Mouse (Mus musculus): Measurements from ENCODE around the gene Cyp2b19. TPM values are rescaled to one million over a fixed set of nuclear protein-coding genes. Genes with fewer than 3 reads are reported as not detected.
"Not testable (repeated sequence)": the region's sequence is repeated elsewhere in the genome, so short reads cannot be mapped to it uniquely, and the experiment has no call there.

Gene Cyp2b19
- polyA plus RNA-seq, 1 experiment from 2014 or later, result not detected

DNA sequence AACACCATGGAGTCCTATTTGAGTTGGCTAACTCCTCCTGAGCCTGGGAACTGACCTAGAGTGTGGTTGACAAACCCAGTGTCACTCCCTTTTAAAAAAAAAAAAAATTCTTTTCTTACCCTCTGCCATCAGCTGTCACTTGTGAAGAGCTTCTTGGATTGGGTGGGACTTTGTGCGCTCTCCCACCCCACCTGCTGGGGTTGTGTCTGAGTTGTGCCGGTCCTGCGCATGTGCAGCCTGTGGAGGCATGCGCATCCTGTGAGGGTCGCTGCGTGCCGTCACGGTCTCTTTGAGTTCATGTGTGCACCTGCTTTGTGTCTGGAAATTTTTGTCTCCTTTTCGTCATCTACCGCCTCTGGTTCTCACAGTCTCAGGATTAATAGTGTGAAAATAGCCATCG is 23.6 kb downstream of the Cyp2b19 start:
- H3K4me2 ChIP-seq (replicated peaks; ENCODE audit: low read depth), result no peak overlapping the region
- ATAC-seq, result no peak
- 20% methylated on average over 11 of the region's 11 CpGs for WGBS

DNA sequence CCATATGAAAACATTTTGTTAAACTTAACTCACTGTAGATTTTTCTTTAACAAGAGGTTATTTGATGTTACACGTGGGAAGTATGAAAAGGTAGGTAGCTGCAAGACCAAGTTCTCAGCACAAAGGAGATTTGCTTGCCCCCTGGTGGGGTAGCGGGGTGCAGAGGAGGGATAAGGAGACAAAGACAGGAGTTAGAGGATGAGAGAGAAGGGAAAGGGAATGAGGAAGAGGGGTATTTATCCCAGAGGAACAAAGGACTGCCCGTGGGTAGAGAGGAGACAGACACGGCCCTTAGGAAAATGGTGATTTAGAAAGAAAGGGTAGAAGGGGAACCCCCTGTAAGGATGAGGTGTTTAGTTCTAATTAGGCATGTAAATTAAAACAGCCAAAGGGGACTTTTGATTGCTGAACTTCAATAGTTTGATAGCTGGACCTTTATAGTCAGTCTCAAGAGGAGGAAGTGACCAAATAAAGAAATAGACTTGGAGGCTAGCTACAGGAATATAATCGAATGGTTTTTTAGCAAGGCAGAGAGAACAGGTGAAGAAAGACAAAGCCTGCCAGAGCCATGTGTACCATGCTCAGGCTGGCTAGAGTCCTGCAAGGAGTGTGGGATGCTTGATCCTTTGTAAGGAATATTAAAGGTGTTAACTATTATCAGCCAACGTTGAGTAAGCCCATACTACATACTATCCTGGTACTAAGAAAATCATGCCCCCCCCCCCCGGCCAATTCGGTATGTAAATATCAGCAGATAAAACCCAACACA is 24.2 kb downstream of the Cyp2b19 start:
- no peak for ATAC-seq
- H3K4me1 ChIP-seq (replicated peaks; ENCODE audit: control insufficient read depth, insufficient read depth, low read length), result no peaks in the 10 kb centered on the region
- 22% methylated on average over 8 of the region's 8 CpGs for WGBS
- no peaks in the 10 kb centered on the region for H3K36me3 ChIP-seq (ENCODE audit: control insufficient read depth, insufficient read depth)
- no peaks in the 10 kb centered on the region for H3K9me3 ChIP-seq (ENCODE audit: control insufficient read depth)
- no peaks in the 10 kb centered on the region for H3K27me3 ChIP-seq (replicated peaks; ENCODE audit: control insufficient read depth, insufficient read depth, low read length)
- no peak overlapping the region for H3K4me2 ChIP-seq (replicated peaks; ENCODE audit: low read depth)
- H3K27ac ChIP-seq (ENCODE audit: low read depth, low read length), result no peak overlapping the region
- no peak overlapping the region for H3K4me3 ChIP-seq (ENCODE audit: low read depth, low read length)
- no peak overlapping the region for H3K9ac ChIP-seq (ENCODE audit: low read depth, low read length)
- no peak for TF ChIP-seq CTCF (IDR thresholded peaks at IDR 0.05; ENCODE audit: low read depth)

More for the DNA sequence above, 23.6 kb downstream of the Cyp2b19 start:
- no peaks in the 10 kb centered on the region for H3K36me3 ChIP-seq (ENCODE audit: control insufficient read depth, insufficient read depth)
- H3K27ac ChIP-seq (ENCODE audit: low read depth, low read length), result no peak overlapping the region
- no peaks in the 10 kb centered on the region for H3K27me3 ChIP-seq (replicated peaks; ENCODE audit: control insufficient read depth, insufficient read depth, low read length)
- no peaks in the 10 kb centered on the region for H3K4me1 ChIP-seq (replicated peaks; ENCODE audit: control insufficient read depth, insufficient read depth, low read length)
- no peak for TF ChIP-seq CTCF (IDR thresholded peaks at IDR 0.05; ENCODE audit: low read depth)
- no peaks in the 10 kb centered on the region for H3K9me3 ChIP-seq (ENCODE audit: control insufficient read depth)
- no peak overlapping the region for H3K4me3 ChIP-seq (ENCODE audit: low read depth, low read length)
- no peak overlapping the region for H3K9ac ChIP-seq (ENCODE audit: low read depth, low read length)

DNA sequence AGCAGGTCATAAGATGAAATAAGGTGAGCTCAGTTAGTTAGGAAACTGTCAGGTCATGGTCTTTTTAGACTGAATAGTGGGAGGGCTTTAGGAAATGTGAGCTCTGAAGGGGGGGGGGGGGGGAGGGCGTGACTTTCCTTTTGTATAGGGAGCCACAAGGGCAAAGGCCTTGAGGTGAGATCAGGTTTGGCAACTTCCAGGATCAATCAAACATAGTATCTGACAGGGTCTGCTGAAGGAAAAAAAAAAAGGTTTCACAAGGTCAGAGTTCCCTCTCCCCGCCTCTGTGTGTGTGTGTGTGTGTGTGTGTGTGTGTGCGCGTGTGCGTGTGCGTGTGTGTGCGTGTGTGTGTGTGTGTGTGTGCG is 24.8 kb downstream of the Cyp2b19 start:
- Histone ChIP-seq H3K27me3 (replicated peaks; ENCODE audit: control insufficient read depth, insufficient read depth, low read length) (no peaks in the 10 kb centered on the region), H3K4me3 (ENCODE audit: low read depth, low read length) (no peak overlapping the region), H3K4me2 (replicated peaks; ENCODE audit: low read depth) (no peak overlapping the region), H3K36me3 (ENCODE audit: control insufficient read depth, insufficient read depth) (no peaks in the 10 kb centered on the region), H3K4me1 (replicated peaks; ENCODE audit: control insufficient read depth, insufficient read depth, low read length) (no peaks in the 10 kb centered on the region), H3K9ac (ENCODE audit: low read depth, low read length) (no peak overlapping the region), H3K27ac (ENCODE audit: low read depth, low read length) (no peak overlapping the region), H3K9me3 (ENCODE audit: control insufficient read depth) (no peaks in the 10 kb centered on the region)
- TF ChIP-seq CTCF (IDR thresholded peaks at IDR 0.05; ENCODE audit: low read depth), result no peak
- no peak for ATAC-seq
- WGBS, result 11% methylated on average over 8 of the region's 8 CpGs

DNA sequence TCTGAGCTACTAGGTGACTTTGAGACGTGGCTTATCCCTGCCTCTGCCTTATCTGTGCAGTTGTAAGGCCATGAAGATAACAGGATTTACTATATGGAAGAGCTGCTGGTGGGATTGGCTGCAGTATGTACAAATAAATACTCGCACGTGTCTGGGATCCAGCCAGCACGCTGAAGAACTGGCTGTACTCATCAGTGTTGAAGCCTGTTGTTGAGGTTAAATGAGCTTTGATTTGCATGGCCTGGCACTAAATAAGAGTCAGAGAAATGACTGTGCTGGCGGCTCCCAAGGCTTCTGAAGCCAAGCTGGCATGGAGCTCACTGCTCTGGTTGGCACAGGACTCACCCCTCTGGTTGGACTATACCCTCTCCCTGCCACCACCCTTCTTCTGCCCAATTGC is 26.2 kb downstream of the Cyp2b19 start:
- no peaks in the 10 kb centered on the region for H3K27me3 ChIP-seq (replicated peaks; ENCODE audit: control insufficient read depth, insufficient read depth, low read length)
- no peak for ATAC-seq
- no peaks in the 10 kb centered on the region for H3K4me1 ChIP-seq (replicated peaks; ENCODE audit: control insufficient read depth, insufficient read depth, low read length)
- no peak for TF ChIP-seq CTCF (IDR thresholded peaks at IDR 0.05; ENCODE audit: low read depth)
- H3K36me3 ChIP-seq (ENCODE audit: control insufficient read depth, insufficient read depth), result no peaks in the 10 kb centered on the region
- 26% methylated on average over 5 of the region's 5 CpGs for WGBS
- no peak overlapping the region for H3K4me3 ChIP-seq (ENCODE audit: low read depth, low read length)
- H3K27ac ChIP-seq (ENCODE audit: low read depth, low read length), result no peak overlapping the region
- no peak overlapping the region for H3K4me2 ChIP-seq (replicated peaks; ENCODE audit: low read depth)
- no peak overlapping the region for H3K9ac ChIP-seq (ENCODE audit: low read depth, low read length)
- H3K9me3 ChIP-seq (ENCODE audit: control insufficient read depth), result no peaks in the 10 kb centered on the region

DNA sequence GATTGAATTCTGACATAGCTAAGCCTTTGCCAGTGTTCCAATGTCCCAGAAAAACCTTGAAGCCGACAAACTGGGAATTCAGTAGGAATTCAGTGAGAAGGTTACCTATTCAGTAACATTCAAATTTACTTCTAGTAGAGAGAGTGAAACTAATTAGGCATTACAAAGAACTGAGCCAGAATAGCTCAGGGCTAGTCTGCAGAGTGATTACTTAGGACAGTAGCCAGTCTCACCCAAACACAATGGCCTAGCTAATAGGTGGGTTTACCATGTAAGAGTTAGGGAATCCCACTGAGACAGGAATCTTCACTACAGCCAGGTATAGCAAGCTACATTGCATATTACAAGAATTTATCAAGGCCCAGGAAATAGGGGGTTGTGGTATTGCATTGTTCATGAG is 29.1 kb downstream of the Cyp2b19 start:
- not testable (repeated sequence) for H3K36me3 ChIP-seq (ENCODE audit: control insufficient read depth, insufficient read depth); H3K4me2 ChIP-seq (replicated peaks; ENCODE audit: low read depth); H3K9ac ChIP-seq (ENCODE audit: low read depth, low read length); H3K27ac ChIP-seq (ENCODE audit: low read depth, low read length); H3K4me3 ChIP-seq (ENCODE audit: low read depth, low read length); H3K9me3 ChIP-seq (ENCODE audit: control insufficient read depth); H3K27me3 ChIP-seq (replicated peaks; ENCODE audit: control insufficient read depth, insufficient read depth, low read length); H3K4me1 ChIP-seq (replicated peaks; ENCODE audit: control insufficient read depth, insufficient read depth, low read length); ATAC-seq
- WGBS, result 75% methylated on average over 1 of the region's 1 CpGs

DNA sequence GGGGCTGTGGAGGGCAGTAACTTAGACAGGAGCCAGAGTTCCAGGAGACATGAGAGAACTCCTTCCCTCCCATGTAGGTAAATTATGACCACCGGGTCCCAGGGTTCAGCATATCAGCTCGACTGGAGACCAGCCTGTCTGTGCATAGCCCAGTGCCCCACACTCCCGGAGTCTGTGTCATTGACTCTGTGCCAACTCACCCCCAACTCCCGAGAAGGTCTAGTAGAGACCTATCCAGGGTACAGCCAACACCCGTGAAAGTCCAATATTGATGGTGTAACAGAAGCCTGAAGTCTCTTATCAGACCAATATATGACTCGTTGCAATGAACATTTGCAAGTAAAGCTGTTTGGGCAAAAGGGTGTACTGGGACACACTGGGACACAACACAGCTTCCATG is 33.0 kb downstream of the Cyp2b19 start:
- Histone ChIP-seq H3K36me3 (ENCODE audit: control insufficient read depth, insufficient read depth) (no peaks in the 10 kb centered on the region), H3K27ac (ENCODE audit: low read depth, low read length) (no peak overlapping the region), H3K4me2 (replicated peaks; ENCODE audit: low read depth) (no peak overlapping the region), H3K9me3 (ENCODE audit: control insufficient read depth) (no peaks in the 10 kb centered on the region), H3K4me1 (replicated peaks; ENCODE audit: control insufficient read depth, insufficient read depth, low read length) (no peaks in the 10 kb centered on the region), H3K4me3 (ENCODE audit: low read depth, low read length) (no peak overlapping the region), H3K9ac (ENCODE audit: low read depth, low read length) (no peak overlapping the region), H3K27me3 (replicated peaks; ENCODE audit: control insufficient read depth, insufficient read depth, low read length) (no peaks in the 10 kb centered on the region)
- no peak for ATAC-seq
- WGBS, result 51% methylated on average over 6 of the region's 6 CpGs
- no peak for TF ChIP-seq CTCF (IDR thresholded peaks at IDR 0.05; ENCODE audit: low read depth)

DNA sequence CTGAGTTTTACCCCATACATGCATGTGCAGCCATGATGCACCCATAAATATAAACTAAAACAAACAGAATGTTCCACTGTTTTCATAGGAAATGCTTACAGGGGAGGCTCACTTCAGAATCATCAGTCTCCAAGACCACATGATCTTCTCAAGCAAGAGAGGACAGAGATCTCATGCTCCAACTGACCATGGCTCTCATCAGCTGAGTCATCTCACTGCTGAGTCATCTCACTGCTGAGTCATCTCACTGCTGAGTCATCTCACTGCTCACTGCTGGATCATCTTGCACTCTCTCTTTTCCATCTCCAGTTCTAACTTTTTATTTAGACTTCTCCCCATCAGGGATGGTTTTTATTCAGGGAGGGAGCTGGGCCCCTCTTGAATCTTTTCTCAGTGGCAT is 43.2 kb downstream of the Cyp2b19 start:
- Histone ChIP-seq H3K27ac (ENCODE audit: low read depth, low read length) (no peak overlapping the region), H3K4me3 (ENCODE audit: low read depth, low read length) (no peak overlapping the region), H3K9ac (ENCODE audit: low read depth, low read length) (no peak overlapping the region), H3K4me1 (replicated peaks; ENCODE audit: control insufficient read depth, insufficient read depth, low read length) (no peaks in the 10 kb centered on the region), H3K36me3 (ENCODE audit: control insufficient read depth, insufficient read depth) (no peaks in the 10 kb centered on the region), H3K9me3 (ENCODE audit: control insufficient read depth) (no peaks in the 10 kb centered on the region), H3K4me2 (replicated peaks; ENCODE audit: low read depth) (no peak overlapping the region), H3K27me3 (replicated peaks; ENCODE audit: control insufficient read depth, insufficient read depth, low read length) (no peaks in the 10 kb centered on the region)
- TF ChIP-seq CTCF (IDR thresholded peaks at IDR 0.05; ENCODE audit: low read depth), result no peak
- 0 out of 2 replicates have a peak, but pooled peaks have one; percentile 36 for ATAC-seq

Data from intestine, postnatal 0 days (tissue).